Mouse (Mus musculus): ENCODE data around the gene Pax2. TPM values are rescaled to one million over a fixed set of nuclear protein-coding genes. Genes with fewer than 3 reads are reported as not detected.

Gene Pax2
- polyA plus RNA-seq, 1 experiment from 2014 or later = not detected

- no peaks in the 10 kb centered on the region for H3K9me3 ChIP-seq (ENCODE audit: low read length)
- no peak overlapping the region; the same call in 1 of the 2 replicates for H3K4me3 ChIP-seq (ENCODE audit: low read depth, low read length)
- TF ChIP-seq CTCF (IDR thresholded peaks at IDR 0.05) = no peak
- no peak for DNase-seq (ENCODE audit: low spot score)
- H3K9ac ChIP-seq (replicated peaks; ENCODE audit: low read depth) = no peak overlapping the region
- H3K27me3 ChIP-seq (replicated peaks; ENCODE audit: insufficient read depth, low read length) = peaks cover 40% of the 10 kb centered on the region
- H3K36me3 ChIP-seq (ENCODE audit: insufficient read depth, low read length) = no peaks in the 10 kb centered on the region
- H3K4me2 ChIP-seq (replicated peaks; ENCODE audit: low read depth, low read length) = peak overlapping the region; percentile 39; the same call in 1 of the 2 replicates
- no peak overlapping the region for H3K27ac ChIP-seq (ENCODE audit: low read length)
- H3K4me1 ChIP-seq (ENCODE audit: insufficient read depth, low read depth, low read length) = peaks cover 4% of the 10 kb centered on the region; the same call in 1 of the 2 replicates
- WGBS = 1% methylated on average over 33 of the region's 36 CpGs
- no peak for ATAC-seq
These were observed 32.0 kb upstream of the Pax2 start for GRCm38 (mm10) chr19:44723611-44724440.

GRCm38 (mm10) chr19:44725951-44726791, 29.7 kb upstream of the Pax2 start:
- Histone ChIP-seq H3K27me3 (replicated peaks; ENCODE audit: insufficient read depth, low read length) (peaks cover 20% of the 10 kb centered on the region), H3K9me3 (ENCODE audit: low read length) (no peaks in the 10 kb centered on the region), H3K4me1 (ENCODE audit: insufficient read depth, low read depth, low read length) (no peaks in the 10 kb centered on the region), H3K4me3 (ENCODE audit: low read depth, low read length) (peak overlapping the region; percentile 47), H3K4me2 (replicated peaks; ENCODE audit: low read depth, low read length) (peak overlapping the region; percentile 84), H3K9ac (replicated peaks; ENCODE audit: low read depth) (peak overlapping the region; percentile 54; the same call in 1 of the 2 replicates), H3K27ac (ENCODE audit: low read length) (no peak overlapping the region; the same call in 1 of the 2 replicates), H3K36me3 (ENCODE audit: insufficient read depth, low read length) (no peaks in the 10 kb centered on the region)
- WGBS = 1% methylated on average over 32 of the region's 55 CpGs
- peak; percentile 60 for DNase-seq (ENCODE audit: low spot score)
- no peak for TF ChIP-seq EP300 (IDR thresholded peaks at IDR 0.05)
- no peak for TF ChIP-seq CTCF (IDR thresholded peaks at IDR 0.05)
- ATAC-seq = peak; percentile 60

GRCm38 (mm10) chr19:44734116-44734515, 21.7 kb upstream of the Pax2 start:
- WGBS = under 1% methylated on average over 21 of the region's 21 CpGs
- no peaks in the 10 kb centered on the region for H3K9me3 ChIP-seq (ENCODE audit: low read length)
- no peak overlapping the region for H3K27ac ChIP-seq (ENCODE audit: low read length)
- DNase-seq (ENCODE audit: low spot score) (no peak), ATAC-seq (no peak)
- H3K36me3 ChIP-seq (ENCODE audit: insufficient read depth, low read length) = no peaks in the 10 kb centered on the region
- no peak overlapping the region for H3K4me3 ChIP-seq (ENCODE audit: low read depth, low read length)
- TF ChIP-seq EP300 (IDR thresholded peaks at IDR 0.05) (no peak), CTCF (IDR thresholded peaks at IDR 0.05) (no peak)
- H3K27me3 ChIP-seq (replicated peaks; ENCODE audit: insufficient read depth, low read length) = peaks cover 43% of the 10 kb centered on the region
- H3K4me1 ChIP-seq (ENCODE audit: insufficient read depth, low read depth, low read length) = no peaks in the 10 kb centered on the region
- H3K9ac ChIP-seq (replicated peaks; ENCODE audit: low read depth) = no peak overlapping the region
- H3K4me2 ChIP-seq (replicated peaks; ENCODE audit: low read depth, low read length) = no peak overlapping the region

- no peaks in the 10 kb centered on the region for H3K36me3 ChIP-seq (ENCODE audit: insufficient read depth, low read length)
- H3K9me3 ChIP-seq (ENCODE audit: low read length) = no peaks in the 10 kb centered on the region
- H3K9ac ChIP-seq (replicated peaks; ENCODE audit: low read depth) = no peak overlapping the region
- no peak overlapping the region for H3K4me3 ChIP-seq (ENCODE audit: low read depth, low read length)
- no peaks in the 10 kb centered on the region for H3K4me1 ChIP-seq (ENCODE audit: insufficient read depth, low read depth, low read length)
- 4% methylated on average over 33 of the region's 33 CpGs for WGBS
- no peak overlapping the region for H3K27ac ChIP-seq (ENCODE audit: low read length)
- H3K4me2 ChIP-seq (replicated peaks; ENCODE audit: low read depth, low read length) = no peak overlapping the region
- TF ChIP-seq EP300 (IDR thresholded peaks at IDR 0.05) (no peak), CTCF (IDR thresholded peaks at IDR 0.05) (no peak)
- peaks cover 49% of the 10 kb centered on the region for H3K27me3 ChIP-seq (replicated peaks; ENCODE audit: insufficient read depth, low read length)
- ATAC-seq (no peak), DNase-seq (ENCODE audit: low spot score) (no peak)
These were observed 21.2 kb upstream of the Pax2 start for GRCm38 (mm10) chr19:44734682-44735081.

- no peak for DNase-seq (ENCODE audit: low spot score)
- no peaks in the 10 kb centered on the region for H3K36me3 ChIP-seq (ENCODE audit: insufficient read depth, low read length)
- no peak for TF ChIP-seq EP300 (IDR thresholded peaks at IDR 0.05)
- TF ChIP-seq CTCF (IDR thresholded peaks at IDR 0.05) = 0 out of 2 replicates have a peak, but pooled peaks have one; percentile 9
- H3K4me1 ChIP-seq (ENCODE audit: insufficient read depth, low read depth, low read length) = peaks cover 3% of the 10 kb centered on the region; the same call in 1 of the 2 replicates
- H3K4me2 ChIP-seq (replicated peaks; ENCODE audit: low read depth, low read length) = no peak overlapping the region
- H3K27me3 ChIP-seq (replicated peaks; ENCODE audit: insufficient read depth, low read length) = peaks cover 67% of the 10 kb centered on the region
- no peaks in the 10 kb centered on the region for H3K9me3 ChIP-seq (ENCODE audit: low read length)
- no peak for ATAC-seq
- H3K27ac ChIP-seq (ENCODE audit: low read length) = no peak overlapping the region
- H3K9ac ChIP-seq (replicated peaks; ENCODE audit: low read depth) = no peak overlapping the region
- H3K4me3 ChIP-seq (ENCODE audit: low read depth, low read length) = no peak overlapping the region
- whole genome bisulfite sequencing = 10% methylated on average over 15 of the region's 16 CpGs
These were observed 15.5 kb upstream of the Pax2 start for GRCm38 (mm10) chr19:44740300-44740699.
